Mouse (Mus musculus): ENCODE measurements around the gene Lce1l.
A peak's percentile ranks its signal among the peaks of the same experiment; 100 is the strongest.

Lce1l gene

DNA sequence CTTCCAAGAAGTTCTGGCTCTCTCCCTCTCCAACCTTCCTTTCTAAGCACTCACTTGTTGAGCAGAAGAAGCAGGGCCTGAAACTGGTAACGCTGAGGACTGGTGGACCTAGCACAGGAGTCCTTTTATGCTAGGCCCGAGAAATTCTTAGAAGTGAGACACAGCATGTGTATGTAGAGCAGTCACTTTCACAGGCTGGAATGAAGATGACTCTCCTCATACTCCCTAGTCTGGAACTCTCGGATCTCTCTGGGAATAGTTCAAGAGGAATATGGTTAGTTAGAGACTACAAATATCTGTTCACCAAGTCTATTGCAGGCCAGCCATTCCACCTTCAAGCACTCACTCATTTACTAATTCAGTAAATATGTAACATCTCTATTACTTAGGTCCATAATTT, at the start of gene Lce1l:
TSS of gene Lce1l (minus strand) at position 101 of the 400 bp plus-strand sequence.
- DNase-seq (ENCODE audit: low read depth, low spot score), result no peak

DNA sequence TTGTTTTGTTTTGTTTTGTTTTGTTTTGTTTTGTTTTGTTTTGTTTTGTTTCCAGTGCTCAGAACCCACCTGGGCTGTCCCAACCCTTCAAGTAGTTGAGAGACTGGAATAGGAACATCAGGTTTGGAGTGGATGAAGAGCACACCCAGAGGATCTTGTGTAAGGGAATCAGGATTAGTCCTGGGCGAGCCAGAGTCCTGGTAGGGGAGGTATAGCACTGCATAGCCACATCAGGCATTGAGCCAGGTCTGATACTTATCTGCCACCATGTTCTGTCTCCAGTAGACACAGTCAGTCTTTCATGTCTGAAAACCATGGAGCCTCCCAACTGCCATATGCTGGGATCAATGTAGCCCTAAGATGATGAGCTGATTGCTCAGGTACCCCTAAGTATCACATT, 43.4 kb upstream of the Lce1l start:
- DNase-seq (ENCODE audit: low read depth, low spot score), result no peak

DNA sequence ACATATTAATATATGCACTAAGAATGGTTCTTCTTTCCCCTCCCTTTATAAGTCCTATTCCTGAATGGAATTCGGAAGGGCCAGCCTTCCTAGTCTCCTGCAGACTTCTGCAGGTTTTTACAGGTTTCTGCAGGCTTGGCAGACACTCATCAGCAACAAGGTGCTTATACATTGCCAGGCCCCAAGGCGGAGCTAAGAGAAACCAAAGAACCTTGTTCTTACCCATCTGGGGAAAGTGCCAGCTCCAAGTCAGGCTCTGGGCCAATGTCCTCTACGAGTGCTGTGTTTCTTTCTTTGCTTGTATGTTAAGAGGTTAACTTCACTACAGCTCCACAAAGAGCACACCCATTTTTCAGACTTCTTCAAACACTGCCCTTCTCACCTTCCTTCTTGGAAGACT, 43.0 kb upstream of the Lce1l start:
- no peak for DNase-seq (ENCODE audit: low read depth, low spot score)

DNA sequence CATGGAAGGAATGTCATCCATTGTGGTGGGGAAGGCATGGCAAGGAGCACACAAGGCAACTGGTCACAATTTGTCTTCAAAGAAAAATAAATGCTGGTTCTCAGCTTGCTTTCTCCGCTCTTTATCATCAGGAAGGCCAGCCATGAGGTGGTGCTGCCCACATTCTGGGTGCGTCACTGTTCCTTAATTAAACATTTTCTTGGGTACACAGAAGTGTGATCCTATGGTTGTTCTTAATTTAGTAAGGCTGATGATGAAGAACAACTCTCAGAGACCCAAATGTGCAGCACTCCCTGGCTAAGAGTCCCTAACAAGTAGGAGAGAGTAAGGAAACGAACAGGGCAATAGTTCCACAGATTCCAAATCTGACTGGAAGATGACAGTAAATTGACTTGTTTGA, 23.1 kb upstream of the Lce1l start:
- DNase-seq (ENCODE audit: low read depth, low spot score), result no peak

DNA sequence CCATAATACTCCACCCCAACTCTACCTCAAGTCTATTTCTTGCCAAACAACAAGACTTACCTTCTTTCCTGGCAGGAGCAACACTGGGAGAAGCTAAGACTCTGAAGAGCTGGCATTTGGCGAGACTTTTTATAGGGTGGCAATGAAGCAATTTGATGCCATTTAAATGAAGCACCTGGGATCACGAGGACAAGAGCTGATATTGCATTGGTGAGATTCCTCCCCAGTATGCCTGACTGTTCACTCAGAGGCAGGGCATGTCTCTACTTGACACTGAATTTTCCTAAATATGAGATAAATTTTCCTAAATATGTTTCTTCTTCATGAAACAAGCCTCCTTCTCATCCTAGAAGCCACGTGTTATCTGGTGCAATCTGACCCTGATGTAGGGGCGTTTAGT, 19.0 kb upstream of the Lce1l start, which contains the start of gene 2310050C09Rik:
TSS of gene 2310050C09Rik (minus strand) at position 101 of the 400 bp plus-strand sequence.
- DNase-seq (ENCODE audit: low read depth, low spot score), result no peak

DNA sequence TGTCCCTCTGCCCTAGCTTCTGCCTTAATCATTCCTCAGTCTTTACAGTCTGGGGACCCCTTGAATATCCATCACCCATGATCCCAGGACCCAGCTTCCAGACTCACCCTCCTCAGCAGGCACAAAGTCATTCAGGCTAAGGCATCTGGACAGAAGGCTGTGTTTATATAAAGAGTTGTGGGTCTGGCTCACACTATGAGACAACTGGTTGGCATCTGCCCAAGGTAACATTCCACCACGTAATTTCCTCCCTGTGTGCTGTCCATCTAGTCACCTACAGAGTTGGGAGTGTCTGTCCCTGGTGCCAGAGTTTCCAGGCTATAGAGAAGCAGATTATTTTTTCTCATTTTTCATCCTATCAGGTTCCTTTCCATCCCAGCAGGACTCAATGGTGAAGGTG, 24.0 kb downstream of the Lce1l start, which contains the start of gene Kprp:
TSS of gene Kprp (minus strand) at position 140 of the 400 bp plus-strand sequence.
- no peak for DNase-seq (ENCODE audit: low read depth, low spot score)

GRCm38 (mm10) chr3:92825808-92826207, 25.3 kb downstream of the Lce1l start:
- DNase-seq (ENCODE audit: low read depth, low spot score), result no peak

DNA sequence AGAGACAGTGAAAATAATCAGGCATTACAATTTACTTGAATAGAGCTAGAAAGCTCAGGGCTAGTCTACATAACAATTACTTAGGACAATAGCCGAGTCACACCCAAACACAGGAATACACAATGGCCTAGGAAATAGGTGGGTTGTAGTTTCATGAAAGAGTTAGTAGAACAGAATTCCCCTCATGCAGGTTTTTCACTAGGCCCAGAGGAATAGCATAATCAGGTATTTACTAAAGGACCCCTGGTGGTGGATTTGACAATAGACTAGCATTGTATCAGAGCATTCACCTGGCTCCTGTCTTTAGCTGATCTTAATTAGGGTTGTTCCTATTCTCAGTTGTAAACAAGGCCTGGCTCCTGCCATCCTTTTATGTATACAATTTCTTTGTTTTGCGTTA, 35.0 kb downstream of the Lce1l start:
- peak; percentile 88 for DNase-seq (ENCODE audit: low read depth, low spot score)

GRCm38 (mm10) chr3:92815581-92815980, 35.5 kb downstream of the Lce1l start:
- DNase-seq (ENCODE audit: low read depth, low spot score), result peak; percentile 54

DNA sequence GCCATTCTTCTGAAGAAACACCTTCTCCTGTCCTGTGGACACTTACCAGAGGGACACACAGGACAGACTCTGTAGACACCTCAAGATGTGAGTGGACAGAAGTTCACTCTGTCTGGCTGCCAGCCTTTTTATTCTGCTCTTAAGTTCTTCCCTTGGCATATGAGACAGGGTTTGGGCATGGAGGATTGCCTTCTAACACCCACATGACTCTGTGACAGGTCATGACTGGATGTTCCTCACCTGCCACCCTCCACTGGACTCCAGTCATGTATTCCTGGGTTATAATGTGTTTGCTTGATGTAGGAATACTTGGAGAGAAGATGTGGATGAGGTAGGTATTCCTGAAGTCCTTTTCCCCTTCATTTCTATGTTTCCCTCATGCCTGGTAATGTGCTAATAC, 43.3 kb downstream of the Lce1l start, which contains the start of gene Lce1k:
TSS of gene Lce1k (minus strand) at position 101 of the 400 bp plus-strand sequence.
- no peak for DNase-seq (ENCODE audit: low read depth, low spot score)
